Mouse (Mus musculus): Measurements from ENCODE around the gene Pih1d1. TPM values are rescaled to one million over a fixed set of nuclear protein-coding genes. Genes with fewer than 3 reads are reported as not detected.
A peak's percentile ranks its signal among the peaks of the same experiment; 100 is the strongest.
"Not testable (repeated sequence)": the region's sequence is repeated elsewhere in the genome, so short reads cannot be mapped to it uniquely, and the experiment has no call there.

Gene Pih1d1
- polyA plus RNA-seq, 1 experiment from 2014 or later, result 80.3 TPM

DNA sequence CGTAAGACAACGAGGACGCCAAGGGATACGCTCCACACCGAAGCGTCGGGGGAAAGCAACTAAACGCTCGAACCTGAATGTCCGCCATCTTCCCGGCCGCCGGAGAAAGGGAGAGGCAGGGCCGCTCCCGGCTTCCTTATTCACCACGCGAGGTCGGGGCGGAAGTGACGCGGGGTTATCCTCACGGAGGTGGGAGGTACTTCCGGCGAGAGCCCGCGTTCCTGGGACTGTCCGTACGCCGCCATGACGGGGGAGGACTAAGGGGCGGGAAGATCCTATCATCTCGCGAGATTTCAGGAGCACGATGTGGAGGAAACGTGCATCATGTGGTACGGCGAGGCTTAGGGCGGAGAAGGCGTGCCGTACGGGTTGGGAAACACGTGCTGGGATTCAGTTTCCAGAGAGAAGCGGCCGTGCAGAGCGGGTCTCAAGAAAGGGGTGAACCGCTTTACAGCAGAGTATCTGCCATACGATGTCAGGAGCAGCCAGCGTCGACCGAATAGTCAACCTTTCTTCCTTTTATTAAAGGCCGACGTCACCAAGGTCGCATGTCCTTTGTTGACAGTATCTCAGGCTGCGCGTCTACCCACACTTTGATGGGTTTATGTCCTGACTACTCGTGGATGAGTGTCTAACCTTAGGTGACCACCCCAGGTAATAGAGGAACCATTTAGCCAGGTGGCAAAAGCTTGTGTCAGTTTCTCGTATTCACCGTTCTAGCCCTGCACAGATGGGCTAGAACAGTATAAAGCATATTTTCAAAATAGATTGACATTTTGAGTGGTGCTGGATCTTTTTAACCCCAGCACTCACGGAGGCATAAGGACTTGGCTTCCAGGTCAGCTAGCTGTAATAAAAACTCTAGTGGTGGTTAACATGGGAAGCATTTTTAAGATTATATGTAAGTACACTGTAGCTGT, 29.6 kb upstream of the Pih1d1 start, which contains the start of gene Rps11:
Gene Rps11 (minus strand): TSS at position 216 of the 920 bp plus-strand sequence.
- peak; percentile 86 for ATAC-seq (ENCODE audit: low read depth)
- Histone ChIP-seq H3K27ac (replicated peaks; ENCODE audit: low read depth, low read length) (peak within 1 kb of the TSS; percentile 92), H3K4me3 (ENCODE audit: low read depth, low read length) (peak within 1 kb of the TSS; percentile 97), H3K9me3 (ENCODE audit: control insufficient read depth, low read length) (no peaks in the 10 kb centered on the region), H3K4me1 (ENCODE audit: control insufficient read depth, insufficient read depth, low read length) (peaks cover 21% of the 10 kb centered on the region), H3K36me3 (ENCODE audit: control insufficient read depth, insufficient read depth, low read length) (peaks cover 69% of the 10 kb centered on the region), H3K9ac (ENCODE audit: low read depth, low read length) (peak within 1 kb of the TSS; percentile 99), H3K27me3 (replicated peaks; ENCODE audit: control insufficient read depth, insufficient read depth, low read length) (no peaks in the 10 kb centered on the region), H3K4me2 (ENCODE audit: low read depth, low read length) (peak within 1 kb of the TSS; percentile 70)
- peak; percentile 100 for DNase-seq (ENCODE audit: low spot score)
- under 1% methylated on average over 58 of the region's 59 CpGs for WGBS

DNA sequence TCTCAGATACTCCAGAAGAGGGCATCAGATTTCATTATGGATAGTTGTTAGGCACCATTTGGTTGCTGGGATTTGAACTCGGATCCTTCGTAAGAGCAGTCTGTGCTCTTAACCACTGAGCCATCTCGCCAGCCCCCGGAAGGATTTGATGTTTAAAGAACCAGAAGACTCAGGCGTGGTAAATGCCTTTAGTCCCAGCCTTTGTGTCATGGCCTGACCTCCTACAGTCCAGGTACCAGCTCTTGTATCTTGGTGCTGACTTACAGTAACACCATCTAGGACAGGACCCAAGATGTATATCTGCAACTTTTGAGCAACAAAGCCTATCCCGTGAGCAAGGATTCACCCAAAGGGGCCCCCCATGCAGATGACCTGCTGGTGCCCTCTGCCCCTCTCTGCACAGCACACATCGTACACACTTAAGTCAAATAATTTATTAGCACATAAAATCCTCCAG, 28.9 kb upstream of the Pih1d1 start:
- H3K9ac ChIP-seq (ENCODE audit: low read depth, low read length), result no peak overlapping the region
- H3K9me3 ChIP-seq (ENCODE audit: control insufficient read depth, low read length), result no peaks in the 10 kb centered on the region
- peak overlapping the region; percentile 87 for H3K27ac ChIP-seq (replicated peaks; ENCODE audit: low read depth, low read length)
- no peak for ATAC-seq (ENCODE audit: low read depth)
- 0 out of 2 replicates have a peak overlapping the region, but pooled peaks have one; percentile 0 for H3K4me3 ChIP-seq (ENCODE audit: low read depth, low read length)
- peak overlapping the region; percentile 52 for H3K4me2 ChIP-seq (ENCODE audit: low read depth, low read length)
- H3K4me1 ChIP-seq (ENCODE audit: control insufficient read depth, insufficient read depth, low read length), result peaks cover 26% of the 10 kb centered on the region
- H3K27me3 ChIP-seq (replicated peaks; ENCODE audit: control insufficient read depth, insufficient read depth, low read length), result no peaks in the 10 kb centered on the region
- WGBS, result 18% methylated on average over 7 of the region's 7 CpGs
- peaks cover 62% of the 10 kb centered on the region for H3K36me3 ChIP-seq (ENCODE audit: control insufficient read depth, insufficient read depth, low read length)
- peak; percentile 61 for DNase-seq (ENCODE audit: low spot score)

DNA sequence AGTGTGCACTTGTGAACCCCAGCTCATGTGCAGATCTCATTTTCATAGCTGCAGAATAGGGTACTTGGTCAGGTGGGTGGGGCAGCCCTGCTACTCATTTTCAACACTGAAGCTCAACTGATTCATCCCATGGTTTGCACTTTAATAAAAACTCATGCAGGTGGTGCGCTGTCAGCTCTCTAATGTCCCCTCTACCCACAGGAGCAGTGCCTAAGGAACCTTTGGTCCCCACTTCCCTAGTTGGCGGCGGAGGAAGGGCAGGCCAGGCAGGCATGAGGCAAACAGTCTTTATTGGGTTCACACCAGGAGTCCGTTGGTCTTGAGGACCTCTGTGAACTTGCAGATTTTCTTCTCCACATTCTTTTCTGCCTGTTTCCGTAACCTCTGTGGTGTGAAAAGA, 28.5 kb upstream of the Pih1d1 start:
- peaks cover 57% of the 10 kb centered on the region for H3K36me3 ChIP-seq (ENCODE audit: control insufficient read depth, insufficient read depth, low read length)
- peaks cover 26% of the 10 kb centered on the region for H3K4me1 ChIP-seq (ENCODE audit: control insufficient read depth, insufficient read depth, low read length)
- 0 out of 2 replicates have a peak overlapping the region, but pooled peaks have one; percentile 0 for H3K4me3 ChIP-seq (ENCODE audit: low read depth, low read length)
- H3K27me3 ChIP-seq (replicated peaks; ENCODE audit: control insufficient read depth, insufficient read depth, low read length); H3K9me3 ChIP-seq (ENCODE audit: control insufficient read depth, low read length); DNase-seq (ENCODE audit: low spot score); ATAC-seq (ENCODE audit: low read depth): not testable (repeated sequence)
- 70% methylated on average over 5 of the region's 5 CpGs for WGBS
- peak overlapping the region; percentile 99; the same call in 1 of the 2 replicates for H3K9ac ChIP-seq (ENCODE audit: low read depth, low read length)
- 0 out of 2 replicates have a peak overlapping the region, but pooled peaks have one; percentile 92 for H3K27ac ChIP-seq (replicated peaks; ENCODE audit: low read depth, low read length)
- peak overlapping the region; percentile 52; the same call in 1 of the 2 replicates for H3K4me2 ChIP-seq (ENCODE audit: low read depth, low read length)

DNA sequence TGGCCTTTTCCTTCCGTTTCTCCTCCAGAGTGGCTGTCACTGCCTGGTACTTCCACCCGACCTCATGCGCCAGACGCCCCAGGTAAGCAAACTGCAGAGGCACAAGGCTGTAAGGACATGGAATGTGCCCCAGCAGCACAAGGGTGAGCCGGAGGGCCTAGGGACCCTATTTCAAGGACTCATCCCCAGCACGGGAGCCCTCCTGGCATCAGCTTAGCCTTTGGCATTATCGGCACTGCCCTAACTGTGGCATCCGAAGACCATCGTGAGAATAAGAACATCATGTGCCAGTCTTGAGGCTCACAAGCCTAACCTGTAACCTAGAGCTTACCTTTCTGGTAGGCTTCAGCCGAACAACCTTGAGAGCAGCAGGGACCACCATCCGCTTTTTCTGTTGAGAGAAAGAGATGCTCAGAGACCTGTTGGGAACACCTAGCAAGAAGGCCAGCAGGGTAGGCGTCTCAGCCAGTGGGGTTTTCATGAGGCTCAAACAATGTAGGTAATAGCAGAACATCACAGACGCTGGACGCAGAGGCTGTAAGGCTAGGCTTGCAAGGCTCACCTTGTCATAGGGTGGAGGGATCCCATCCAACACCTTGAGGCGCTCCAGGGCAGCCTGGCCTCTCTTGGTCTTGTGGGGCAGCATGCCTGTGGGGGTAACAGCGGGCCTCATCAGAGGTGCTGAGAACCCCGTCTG, 27.8 kb upstream of the Pih1d1 start:
- H3K4me1 ChIP-seq (ENCODE audit: control insufficient read depth, insufficient read depth, low read length), result peaks cover 26% of the 10 kb centered on the region
- peak overlapping the region; percentile 99 for H3K9ac ChIP-seq (ENCODE audit: low read depth, low read length)
- H3K27me3 ChIP-seq (replicated peaks; ENCODE audit: control insufficient read depth, insufficient read depth, low read length), result no peaks in the 10 kb centered on the region
- H3K36me3 ChIP-seq (ENCODE audit: control insufficient read depth, insufficient read depth, low read length), result peaks cover 51% of the 10 kb centered on the region
- WGBS, result 77% methylated on average over 17 of the region's 17 CpGs
- peak overlapping the region; percentile 70 for H3K4me3 ChIP-seq (ENCODE audit: low read depth, low read length)
- peak overlapping the region; percentile 95 for H3K4me2 ChIP-seq (ENCODE audit: low read depth, low read length)
- DNase-seq (ENCODE audit: low spot score), result no peak
- ATAC-seq (ENCODE audit: low read depth), result no peak
- H3K27ac ChIP-seq (replicated peaks; ENCODE audit: low read depth, low read length), result peak overlapping the region; percentile 92
- H3K9me3 ChIP-seq (ENCODE audit: control insufficient read depth, low read length), result no peaks in the 10 kb centered on the region

DNA sequence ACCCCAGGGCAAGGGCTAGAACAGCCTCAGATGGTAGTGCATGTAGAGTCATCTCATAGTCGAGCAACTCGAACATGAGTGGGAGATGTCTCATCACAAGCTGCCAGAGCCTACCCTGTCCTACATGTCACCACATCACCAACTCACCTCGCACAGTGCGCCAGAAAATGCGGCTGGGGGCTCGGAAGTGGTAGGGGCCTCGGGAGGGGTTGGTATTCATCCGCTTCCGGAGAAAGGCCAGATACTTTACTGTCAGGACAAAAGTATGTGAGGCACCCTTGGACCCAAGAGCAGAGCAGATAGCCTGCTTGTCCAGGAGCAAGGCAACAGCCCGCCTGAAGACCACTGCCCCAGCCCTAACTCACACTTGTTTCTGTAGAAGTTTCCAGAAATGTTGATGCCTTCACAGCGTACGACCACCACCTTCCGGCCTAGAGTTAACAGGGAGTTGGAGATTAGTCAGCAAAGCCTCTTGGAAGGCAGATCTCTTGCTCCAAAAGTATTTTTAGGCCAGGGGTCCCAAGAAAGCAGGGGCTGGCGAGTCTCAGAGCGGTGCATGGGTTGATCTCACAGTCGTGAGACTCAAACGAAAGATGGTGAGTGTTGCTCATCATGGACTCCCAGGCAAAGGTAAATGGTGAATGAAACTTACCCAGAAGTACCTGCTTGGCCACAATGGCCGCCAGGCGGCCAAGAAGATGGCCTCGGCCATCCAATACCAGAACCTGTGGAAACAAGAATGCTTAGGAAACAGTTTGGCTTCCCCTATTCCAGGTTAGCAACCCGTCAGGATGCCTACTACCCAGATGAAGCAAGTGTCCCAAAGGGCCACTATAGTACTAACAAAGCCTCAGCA, 27.0 kb upstream of the Pih1d1 start:
- Histone ChIP-seq H3K4me2 (ENCODE audit: low read depth, low read length) (peak overlapping the region; percentile 95), H3K4me3 (ENCODE audit: low read depth, low read length) (peak overlapping the region; percentile 70), H3K27me3 (replicated peaks; ENCODE audit: control insufficient read depth, insufficient read depth, low read length) (no peaks in the 10 kb centered on the region), H3K4me1 (ENCODE audit: control insufficient read depth, insufficient read depth, low read length) (peaks cover 26% of the 10 kb centered on the region), H3K27ac (replicated peaks; ENCODE audit: low read depth, low read length) (peak overlapping the region; percentile 92), H3K9me3 (ENCODE audit: control insufficient read depth, low read length) (no peaks in the 10 kb centered on the region), H3K36me3 (ENCODE audit: control insufficient read depth, insufficient read depth, low read length) (peaks cover 43% of the 10 kb centered on the region), H3K9ac (ENCODE audit: low read depth, low read length) (peak overlapping the region; percentile 99)
- DNase-seq (ENCODE audit: low spot score) (no peak), ATAC-seq (ENCODE audit: low read depth) (no peak)
- WGBS, result 43% methylated on average over 21 of the region's 21 CpGs

DNA sequence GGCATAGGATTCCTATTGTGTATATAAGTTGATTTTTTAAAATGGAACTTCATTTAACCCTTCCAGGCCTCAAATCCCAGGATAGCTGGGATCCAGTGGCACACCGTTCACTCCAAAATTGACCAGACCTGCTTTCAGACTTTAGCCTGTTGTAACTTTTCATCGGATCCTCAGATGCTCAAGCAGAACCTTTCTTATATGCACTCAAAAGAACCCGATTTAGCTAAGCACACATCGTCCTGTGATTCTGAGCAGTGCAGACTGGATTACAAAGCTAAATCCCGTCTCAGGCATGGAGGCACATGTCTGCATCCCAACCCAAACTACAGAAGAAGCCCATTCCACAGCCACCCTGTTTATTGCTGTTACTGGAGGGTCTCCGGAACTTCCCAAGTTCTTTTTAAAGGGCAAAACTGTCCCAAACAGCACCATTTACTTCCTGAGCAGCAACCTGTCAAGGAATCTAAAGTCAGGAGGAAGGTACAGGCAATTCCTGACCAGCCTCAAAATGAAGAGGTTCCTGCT, 26.3 kb upstream of the Pih1d1 start:
- Histone ChIP-seq H3K9ac (ENCODE audit: low read depth, low read length) (peak overlapping the region; percentile 99), H3K4me1 (ENCODE audit: control insufficient read depth, insufficient read depth, low read length) (peaks cover 23% of the 10 kb centered on the region), H3K36me3 (ENCODE audit: control insufficient read depth, insufficient read depth, low read length) (peaks cover 36% of the 10 kb centered on the region), H3K27me3 (replicated peaks; ENCODE audit: control insufficient read depth, insufficient read depth, low read length) (no peaks in the 10 kb centered on the region), H3K9me3 (ENCODE audit: control insufficient read depth, low read length) (no peaks in the 10 kb centered on the region), H3K27ac (replicated peaks; ENCODE audit: low read depth, low read length) (peak overlapping the region; percentile 92), H3K4me2 (ENCODE audit: low read depth, low read length) (peak overlapping the region; percentile 95), H3K4me3 (ENCODE audit: low read depth, low read length) (peak overlapping the region; percentile 70)
- 2% methylated on average over 6 of the region's 6 CpGs for WGBS
- ATAC-seq (ENCODE audit: low read depth) (no peak), DNase-seq (ENCODE audit: low spot score) (no peak)

DNA sequence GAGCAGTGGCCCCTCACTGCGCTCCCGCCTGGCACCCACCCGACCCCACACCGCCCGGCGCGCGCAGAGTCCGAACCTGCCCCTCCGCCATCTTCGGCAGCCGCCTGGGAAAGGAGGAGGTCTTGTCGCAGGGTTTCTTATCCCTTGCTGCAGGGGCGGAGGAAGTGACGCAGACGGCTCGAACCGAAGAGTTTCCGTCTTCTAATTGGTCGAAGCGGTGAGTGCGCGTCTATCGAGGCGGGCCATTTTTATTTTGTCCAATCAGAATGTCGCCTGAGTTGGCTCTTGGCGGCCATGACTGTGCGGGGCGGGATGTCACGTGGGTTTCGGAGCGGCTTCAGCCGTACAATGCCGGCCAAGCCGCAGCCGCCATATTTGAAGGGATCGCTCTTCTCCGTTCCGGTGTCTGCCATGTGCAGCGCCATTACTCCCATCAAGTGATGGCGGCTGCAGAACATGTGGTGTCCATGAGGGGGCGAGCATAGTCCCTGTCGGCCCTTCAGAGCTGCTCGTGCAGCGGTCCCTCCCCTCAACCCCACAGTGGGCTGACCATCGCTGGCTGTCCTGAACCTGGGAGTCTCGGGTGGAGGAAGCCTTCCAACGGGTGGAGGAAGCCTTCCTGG, 25.4 kb upstream of the Pih1d1 start, which contains the start of gene Rpl13a:
Gene Rpl13a (minus strand): TSS at position 138 of the 623 bp plus-strand sequence.
- Histone ChIP-seq H3K9ac (ENCODE audit: low read depth, low read length) (peak within 1 kb of the TSS; percentile 99), H3K4me2 (ENCODE audit: low read depth, low read length) (peak within 1 kb of the TSS; percentile 95), H3K27ac (replicated peaks; ENCODE audit: low read depth, low read length) (peak within 1 kb of the TSS; percentile 92), H3K36me3 (ENCODE audit: control insufficient read depth, insufficient read depth, low read length) (peaks cover 31% of the 10 kb centered on the region), H3K9me3 (ENCODE audit: control insufficient read depth, low read length) (no peaks in the 10 kb centered on the region), H3K4me3 (ENCODE audit: low read depth, low read length) (peak within 1 kb of the TSS; percentile 70), H3K27me3 (replicated peaks; ENCODE audit: control insufficient read depth, insufficient read depth, low read length) (no peaks in the 10 kb centered on the region), H3K4me1 (ENCODE audit: control insufficient read depth, insufficient read depth, low read length) (peaks cover 18% of the 10 kb centered on the region)
- ATAC-seq (ENCODE audit: low read depth), result peak; percentile 95
- peak; percentile 100 for DNase-seq (ENCODE audit: low spot score)
- WGBS, result 1% methylated on average over 40 of the region's 48 CpGs

Data from embryonic facial prominence, embryonic 14.5 days (tissue).